Mouse (Mus musculus) heart, postnatal 4 days (tissue): ENCODE data around the gene Rtbdn. TPM values are rescaled to one million over a fixed set of nuclear protein-coding genes. Genes with fewer than 3 reads are reported as not detected.
A peak's percentile ranks its signal among the peaks of the same experiment; 100 is the strongest.

ENCODE experiments used
- DNase-seq: peaks from one replicate; pipeline ENCODE4 v3.0.0; 2021
- total RNA-seq, 2 experiments: library from RNA; stranded (reverse); gene quantifications; 2 replicates each; pipeline ENCODE4 v1.2.3; 2021

The Rtbdn gene
- total RNA-seq, 2 experiments from 2014 or later: not detected

- DNase-seq: no peak
These were observed 17.2 kb downstream of the Rtbdn start for GRCm38 (mm10) chr8:84963952-84964351.

DNA sequence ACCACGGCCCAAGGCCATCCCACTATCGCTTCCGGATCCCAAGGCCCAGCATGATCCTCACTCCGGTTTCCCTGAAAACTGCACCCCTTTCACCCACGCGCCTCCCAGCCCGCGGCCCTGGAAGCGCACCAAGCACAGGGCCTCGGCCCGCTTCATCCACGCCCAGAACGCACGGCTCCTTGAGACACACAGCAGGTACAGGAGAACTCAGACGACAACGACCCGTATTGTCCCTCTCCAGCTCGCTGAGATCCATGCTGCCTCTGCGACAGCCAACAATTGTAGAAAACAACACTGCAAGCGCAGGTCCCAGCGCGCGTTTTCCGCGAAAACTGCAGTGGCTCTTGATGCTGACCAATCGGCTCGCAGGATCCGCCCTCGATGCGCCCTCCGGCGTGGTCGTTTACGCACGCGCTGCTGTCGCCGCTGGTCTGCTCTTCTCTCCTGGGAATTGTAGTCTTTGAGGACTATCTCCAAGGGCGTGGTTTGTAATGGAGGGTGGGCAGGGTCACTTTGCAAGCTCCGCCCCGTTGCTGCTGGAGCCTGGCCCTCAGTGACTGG lies 19.0 kb downstream of the Rtbdn start:
- DNase-seq: peak; percentile 93

DNA sequence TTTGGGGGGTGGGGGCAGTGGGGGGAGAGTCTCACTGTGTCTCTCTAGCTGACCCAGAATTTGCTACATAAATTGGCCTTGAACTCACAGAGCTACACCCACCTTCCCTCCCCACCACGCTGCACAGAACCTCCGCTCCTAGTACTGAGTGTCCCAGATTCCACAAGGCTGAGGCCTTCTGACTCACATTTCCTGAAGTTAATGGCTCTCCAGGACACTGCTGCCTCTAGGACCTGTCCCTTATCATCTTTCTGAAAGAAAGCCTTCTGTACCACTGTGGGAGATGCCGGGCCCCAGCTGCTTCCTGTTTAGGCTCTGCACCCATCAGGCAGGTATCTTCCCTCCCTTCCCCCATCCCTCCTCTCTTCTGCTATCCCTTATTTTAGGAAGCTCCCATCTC lies 19.8 kb downstream of the Rtbdn start:
- no peak for DNase-seq

DNA sequence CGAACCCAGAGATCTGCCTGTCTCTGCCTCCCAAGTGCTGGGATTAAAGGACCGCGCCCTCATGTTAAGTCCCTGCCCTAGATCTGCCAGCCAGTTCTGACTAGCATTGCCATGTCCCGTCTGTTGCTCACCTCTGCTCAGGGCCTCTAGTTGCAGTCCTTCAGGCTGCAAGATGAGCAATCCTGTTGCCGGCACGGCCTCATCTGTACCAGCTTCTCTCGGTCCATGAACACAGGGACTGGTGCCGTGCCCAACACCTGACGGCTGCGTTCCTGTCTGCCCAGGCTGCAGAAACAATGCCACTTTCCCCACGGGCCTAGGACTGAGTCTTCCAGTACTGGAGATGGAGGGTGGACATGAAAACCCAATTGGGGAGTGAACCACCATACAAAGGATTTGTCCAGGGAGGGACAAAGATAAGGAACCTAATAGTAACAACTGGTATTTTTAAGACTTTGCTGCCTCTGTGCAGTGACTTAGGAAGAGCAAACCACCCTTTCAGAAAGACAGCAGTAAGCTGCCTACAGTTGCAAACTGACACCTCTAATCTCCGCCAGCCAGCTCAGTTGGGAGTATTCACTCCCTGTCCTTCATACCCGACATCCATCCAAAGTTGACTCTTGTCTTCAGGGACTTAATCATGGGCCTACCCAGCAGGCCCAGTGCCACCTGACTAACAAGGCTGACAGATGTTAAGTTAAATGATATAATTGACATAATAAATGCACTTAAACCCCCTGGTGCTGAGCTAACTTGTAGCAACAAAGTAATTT lies 20.9 kb downstream of the Rtbdn start:
- DNase-seq: no peak

DNA sequence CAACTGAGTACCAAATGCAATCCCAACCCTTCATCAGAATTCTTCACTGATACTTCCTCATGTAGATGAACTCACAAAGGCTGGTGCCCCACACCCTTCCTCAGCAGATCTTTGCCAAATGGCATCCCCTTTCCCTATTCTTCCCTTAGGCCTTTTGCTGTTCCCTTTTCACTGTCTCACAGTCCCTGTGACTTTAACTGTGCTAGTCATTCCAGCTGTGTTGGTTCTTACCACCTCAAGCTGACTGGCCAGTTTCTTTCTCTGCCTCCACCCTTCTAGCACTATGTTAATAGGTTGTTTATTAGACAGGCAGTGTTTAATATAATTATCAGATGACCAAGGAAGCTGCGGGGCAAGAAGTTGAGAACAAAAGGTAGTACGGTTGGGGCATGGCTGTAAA lies 21.9 kb downstream of the Rtbdn start:
- no peak for DNase-seq

DNA sequence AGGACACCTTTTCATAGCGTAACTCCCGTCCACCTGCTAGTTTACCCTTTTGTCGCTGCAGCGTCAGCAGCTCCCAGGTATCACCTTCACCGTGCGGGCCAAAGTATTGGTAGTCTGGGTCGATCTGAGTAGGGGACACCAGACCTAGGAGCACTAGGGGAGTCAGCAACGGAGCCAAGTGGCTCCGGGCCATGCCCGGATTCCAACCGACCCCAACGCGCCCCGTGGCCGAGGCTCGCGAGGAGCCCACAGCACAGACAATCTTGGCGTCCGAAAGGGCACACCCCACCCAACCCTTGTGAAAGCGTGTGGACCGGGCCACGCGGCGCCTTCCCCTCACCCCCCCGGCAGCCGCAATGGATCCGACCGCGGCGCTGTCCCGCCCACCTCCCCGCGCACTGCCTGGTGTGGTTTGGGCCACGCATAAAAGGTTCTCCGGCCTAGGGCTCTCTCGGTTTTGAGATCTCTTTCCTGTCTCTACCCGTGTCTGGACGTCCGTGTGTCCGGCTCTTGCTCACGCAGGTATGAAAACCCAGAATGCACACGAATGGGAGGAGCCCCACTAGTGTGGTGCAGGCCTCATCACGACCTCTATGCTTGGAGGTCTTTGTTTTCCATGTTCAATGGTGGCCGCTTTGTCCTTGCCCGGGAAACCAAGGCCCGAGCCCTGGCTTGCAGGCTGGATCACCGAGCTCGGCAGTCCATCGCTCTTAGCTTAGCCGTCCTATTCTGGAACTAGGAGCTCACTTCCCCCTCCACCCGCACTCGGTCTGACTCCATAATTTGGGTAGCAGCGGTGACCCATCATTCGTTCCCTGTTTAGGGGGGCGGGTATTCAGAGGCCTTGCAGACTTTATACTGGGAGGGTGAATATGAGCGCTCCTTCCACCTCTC lies 22.7 kb downstream of the Rtbdn start, which contains the start of the genes Gm49661, Prdx2 and Rnaseh2a:
Gene Gm49661, minus strand, starts transcription at position 193 of the 894 bp plus-strand sequence.
Gene Prdx2, plus strand, starts transcription at position 347 of the 894 bp plus-strand sequence.
Gene Rnaseh2a, minus strand, starts transcription at position 527 of the 894 bp plus-strand sequence.
- DNase-seq: peak; percentile 80

DNA sequence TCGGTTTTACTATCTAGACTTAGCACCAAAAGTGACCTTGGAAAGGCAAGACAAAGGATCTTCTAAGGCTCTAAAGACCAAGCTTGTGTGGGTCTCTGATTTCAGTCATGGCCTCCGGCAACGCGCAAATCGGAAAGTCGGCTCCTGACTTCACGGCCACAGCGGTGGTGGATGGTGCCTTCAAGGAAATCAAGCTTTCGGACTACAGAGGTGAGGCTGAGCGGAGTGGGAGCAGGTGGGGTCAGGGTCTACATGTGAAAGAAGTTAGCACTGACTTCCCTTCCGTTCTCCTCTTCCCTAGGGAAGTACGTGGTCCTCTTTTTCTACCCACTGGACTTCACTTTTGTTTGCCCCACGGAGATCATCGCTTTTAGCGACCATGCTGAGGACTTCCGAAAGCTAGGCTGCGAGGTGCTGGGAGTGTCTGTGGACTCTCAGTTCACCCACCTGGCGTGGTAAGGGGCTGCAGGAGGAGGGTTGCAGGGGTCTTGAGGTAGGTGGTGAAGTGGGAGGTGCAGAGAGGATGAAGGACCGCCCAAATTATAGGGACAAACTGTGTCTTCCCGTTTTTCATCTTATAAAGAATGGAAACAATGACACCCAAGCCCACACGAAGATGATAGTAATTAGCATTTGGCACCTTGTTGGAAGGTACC lies 23.5 kb downstream of the Rtbdn start:
- peak; percentile 27 for DNase-seq

GRCm38 (mm10) chr8:84970913-84971312 lies 24.1 kb downstream of the Rtbdn start:
- no peak for DNase-seq

GRCm38 (mm10) chr8:84973079-84973478 lies 26.3 kb downstream of the Rtbdn start:
- no peak for DNase-seq

- peak; percentile 71 for DNase-seq
These were observed 27.2 kb downstream of the Rtbdn start for GRCm38 (mm10) chr8:84973803-84974542.

- DNase-seq: no peak
These were observed 27.9 kb downstream of the Rtbdn start for GRCm38 (mm10) chr8:84974543-84975142.

- DNase-seq: peak; percentile 83
These were observed 28.6 kb downstream of the Rtbdn start for GRCm38 (mm10) chr8:84975434-84975833.

DNA sequence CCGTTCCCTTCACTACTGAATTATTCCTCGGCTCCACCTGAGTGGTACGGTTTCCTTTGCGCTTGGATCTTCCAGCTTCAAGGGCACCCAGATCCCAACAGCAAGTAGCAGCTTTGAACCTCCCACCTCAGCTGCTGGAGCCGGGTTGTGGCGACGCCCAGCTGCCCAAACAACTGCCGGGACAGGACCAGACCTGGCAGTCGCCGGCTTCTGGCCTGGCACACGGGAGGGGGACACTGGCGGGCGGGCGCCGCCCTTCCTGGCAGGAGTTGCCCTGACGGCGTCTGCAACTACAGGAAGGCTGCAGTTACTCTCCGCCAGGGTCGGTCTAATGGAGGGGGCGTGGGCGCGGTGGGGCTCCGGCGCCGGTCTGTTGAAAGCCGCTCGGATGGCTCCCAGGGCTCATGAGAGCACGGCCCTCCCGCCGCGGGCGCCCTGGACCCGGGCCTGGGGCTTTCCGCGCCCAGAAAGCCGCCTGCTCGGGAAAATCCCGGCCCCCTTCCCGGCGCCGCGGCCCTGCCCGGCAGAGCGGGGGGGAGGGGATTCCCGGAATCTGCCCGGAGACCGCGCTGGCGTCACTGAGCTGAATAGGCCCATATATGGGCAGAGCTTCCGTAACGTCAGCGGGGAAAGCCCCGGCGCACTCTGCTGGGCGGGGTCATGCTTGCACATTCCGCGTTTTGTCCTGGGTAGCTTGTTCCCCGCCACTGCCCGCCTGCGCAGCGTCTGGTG lies 29.4 kb downstream of the Rtbdn start:
- peak; percentile 97 for DNase-seq

DNA sequence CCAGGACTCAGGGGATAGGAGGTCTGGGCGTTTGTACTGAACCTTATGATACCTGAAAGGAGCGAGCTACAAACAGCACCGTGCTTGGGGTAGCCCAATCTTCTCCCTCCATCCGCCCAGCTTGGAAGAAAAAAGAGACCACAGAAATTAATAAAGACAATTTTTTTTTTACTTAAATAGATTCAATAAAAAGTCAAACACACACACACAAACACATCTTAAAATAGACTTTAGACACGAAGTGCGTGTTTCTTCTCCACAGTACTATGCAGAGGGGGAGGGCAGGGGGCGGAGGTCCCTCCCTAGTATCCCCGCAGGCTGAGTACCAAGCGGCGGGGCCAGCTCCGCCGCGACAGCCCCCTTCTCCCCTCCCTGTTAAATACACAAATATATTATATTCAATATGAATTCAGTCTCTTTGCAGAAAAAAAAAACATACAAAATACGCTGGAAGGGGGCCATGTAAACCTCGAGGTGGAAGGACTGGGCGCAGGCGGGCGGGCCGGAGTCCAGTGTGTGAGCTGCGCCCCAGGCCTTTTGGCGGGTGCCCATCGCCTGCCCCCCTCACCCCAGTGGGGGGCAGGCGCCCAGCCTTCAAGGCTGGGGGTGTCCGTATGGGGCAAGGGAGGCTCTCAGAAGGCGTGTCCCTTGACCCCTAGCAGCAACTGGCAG lies 30.1 kb downstream of the Rtbdn start:
- DNase-seq: no peak

- peak; percentile 71 for DNase-seq
These were observed 30.9 kb downstream of the Rtbdn start for GRCm38 (mm10) chr8:84977435-84978247.

DNA sequence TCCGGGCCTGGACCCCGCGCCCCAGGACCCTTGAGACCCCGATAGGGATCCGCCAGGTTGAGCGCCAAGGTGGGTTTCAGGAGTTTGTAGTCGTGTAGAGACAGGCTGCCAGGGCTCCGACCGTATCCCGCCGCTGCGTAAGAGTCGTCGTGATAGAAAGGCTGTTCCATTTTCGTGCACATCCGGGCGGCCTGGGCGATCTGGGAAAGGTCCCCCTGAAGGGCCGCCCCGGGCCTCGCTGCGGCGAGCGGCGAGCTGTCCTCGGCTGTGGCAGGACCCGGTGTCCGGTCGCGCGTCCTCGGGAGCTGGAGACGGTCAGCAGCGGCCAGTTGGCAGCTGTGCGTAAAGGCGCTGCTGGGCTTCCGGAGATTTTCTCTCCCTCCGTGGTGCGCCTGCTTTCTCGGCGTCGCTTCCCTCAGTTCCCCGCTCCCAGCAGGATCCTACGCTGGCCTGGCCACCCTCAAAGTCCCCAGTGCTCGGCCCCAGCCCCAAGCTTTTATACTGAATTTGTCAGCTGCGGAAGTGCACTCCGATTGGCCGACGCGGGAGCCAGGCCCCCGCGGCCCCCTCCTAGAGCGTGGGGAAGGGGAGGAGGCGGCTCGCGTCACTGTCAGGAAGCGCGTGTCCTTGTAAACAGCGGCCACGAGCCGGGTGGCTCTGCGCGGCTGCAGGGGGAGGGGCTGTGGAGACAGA lies 31.6 kb downstream of the Rtbdn start, which contains the start of gene Junb:
Gene Junb, minus strand, starts transcription at position 471 of the 693 bp plus-strand sequence.
- peak; percentile 95 for DNase-seq

DNA sequence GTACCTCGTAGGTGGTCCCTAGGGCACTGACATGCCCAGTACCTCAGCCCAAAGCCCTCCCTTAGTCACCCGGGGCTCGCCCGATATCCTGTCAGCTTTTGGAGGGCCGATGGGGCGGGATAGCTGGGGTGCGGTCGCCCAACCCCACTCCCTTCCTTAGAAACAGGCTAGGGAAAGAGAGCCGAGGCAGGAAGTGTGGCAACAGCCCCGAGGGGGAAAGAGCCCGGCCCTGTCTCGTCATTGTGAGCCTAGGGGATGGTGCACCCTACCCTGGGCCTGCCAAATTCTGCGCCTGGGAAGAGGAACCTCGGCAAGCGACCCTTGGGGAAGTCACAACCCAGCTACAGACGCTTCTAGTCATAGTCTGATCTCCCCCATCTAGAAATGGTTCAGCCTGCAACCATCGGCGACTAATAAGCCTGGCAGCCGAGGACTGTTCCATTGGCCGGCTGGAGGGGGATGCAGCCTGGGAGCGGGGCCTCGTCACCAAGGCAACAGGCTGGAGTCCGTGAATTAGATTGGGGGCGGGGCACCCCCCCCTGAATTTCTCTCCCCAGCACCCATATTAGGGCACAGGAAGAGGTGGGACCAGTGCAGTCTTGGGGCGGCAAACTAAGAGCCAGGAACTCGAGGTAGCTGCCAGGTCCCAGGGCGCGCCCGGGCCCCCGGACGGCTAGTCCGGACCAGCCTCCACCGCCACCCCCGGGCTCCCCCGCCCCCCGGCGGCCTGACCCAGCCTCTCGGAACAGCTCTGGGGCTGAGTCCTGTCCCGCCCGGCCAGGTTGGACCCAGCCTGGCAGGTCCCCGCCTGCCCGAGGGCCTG lies 33.0 kb downstream of the Rtbdn start:
- DNase-seq: peak; percentile 93
